Mouse (Mus musculus) liver, embryonic 14.5 days (tissue): ENCODE results near the gene Wsb1. TPM values are rescaled to one million over a fixed set of nuclear protein-coding genes. Genes with fewer than 3 reads are reported as not detected.

Experiments used
- ATAC-seq: fragments of 200-750 bp; cut with Nextera tagmentation; 2 replicates; pipeline ENCODE4 v1.8.0; 2017; ENCODE audit warnings: moderate number of reproducible peaks, mild to moderate bottlenecking, moderate library complexity; ENCODE audit not compliant: insufficient read depth
- DNase-seq, 3 experiments: peaks; one replicate each; pipeline ENCODE4 v3.0.0-alpha.2; 2012 to 2013; ENCODE audit warnings: low read depth in 3 of 3, low spot score in 3 of 3
- H3K27ac ChIP-seq: fragments of 300-500 bp; sonication (generic); 2 replicates; pipeline ENCODE4 v1.5.1; 2014; ENCODE audit warnings: moderate library complexity, mild to moderate bottlenecking, control low read depth, inconsistent platforms
- H3K27me3 ChIP-seq: fragments of 300-500 bp; sonication (generic); 2 replicates; pipeline ENCODE4 v1.6.1; 2014; ENCODE audit warnings: mild to moderate bottlenecking, low read length, moderate library complexity; ENCODE audit not compliant: control insufficient read depth, insufficient read depth
- H3K36me3 ChIP-seq: fragments of 300-500 bp; sonication (generic); replicated peaks from 2 replicates; pipeline ENCODE4 v1.6.1; 2014; ENCODE audit warnings: low read depth; ENCODE audit not compliant: control insufficient read depth, insufficient read depth
- H3K4me1 ChIP-seq, 2 experiments: fragments of 200-500 bp in 1 of 2; fragments of 300-500 bp in 1 of 2; sonication (generic) in 1 of 2; replicated peaks; 2 replicates each; pipeline ENCODE4 v1.6.1; 2012 to 2014; ENCODE audit warnings: antibody characterized with exemption in 1 of 2, inconsistent platforms in 1 of 2, low read length in 1 of 2; ENCODE audit not compliant: control insufficient read depth in 2 of 2, insufficient read depth in 2 of 2
- H3K4me2 ChIP-seq: fragments of 300-500 bp; sonication (generic); 2 replicates; pipeline ENCODE4 v1.6.1; 2014; ENCODE audit warnings: low read depth, mild to moderate bottlenecking, control low read depth, moderate library complexity
- H3K4me3 ChIP-seq, 2 experiments: fragments of 200-500 bp in 1 of 2; fragments of 300-500 bp in 1 of 2; sonication (generic) in 1 of 2; 2 replicates each; pipeline ENCODE4 v1.5.1; 2012 to 2014; ENCODE audit warnings: low read depth in 2 of 2, low read length in 2 of 2, mild to moderate bottlenecking in 2 of 2, control low read depth in 1 of 2, inconsistent platforms in 1 of 2, moderate library complexity in 1 of 2; ENCODE audit not compliant: insufficient read depth in 1 of 2
- H3K9ac ChIP-seq: fragments of 300-500 bp; sonication (generic); replicated peaks from 2 replicates; pipeline ENCODE4 v1.6.1; 2014; ENCODE audit warnings: mild to moderate bottlenecking, control low read depth, moderate library complexity
- H3K9me3 ChIP-seq: fragments of 300-500 bp; sonication (generic); 2 replicates; pipeline ENCODE4 v1.6.1; 2016; ENCODE audit warnings: low read length, mixed read lengths; ENCODE audit not compliant: control insufficient read depth
- CTCF ChIP-seq: IDR thresholded peaks from 2 replicates; pipeline ENCODE4 v1.5.1; 2016; ENCODE audit warnings: antibody characterized with exemption, low read depth, control low read depth
- EP300 ChIP-seq: IDR thresholded peaks from 2 replicates; pipeline ENCODE4 v1.6.1; 2016; ENCODE audit warnings: antibody characterized with exemption, low read depth
- WGBS: fragments of 180-500 bp; shearing (Covaris S2); extraction: QIAGEN DNeasy Blood & Tissue Kit; methylation state at CpG from one replicate; pipeline ENCODE4 v1.1.7; 2014; ENCODE audit not compliant: insufficient replicate concordance; 5-methylcytosine and 5-hydroxymethylcytosine counted together
- polyA plus RNA-seq, 2 experiments: library from polyadenylated mRNA; depleted of rRNA in 1 of 2; stranded (reverse) in 1 of 2; unstranded in 1 of 2; fragments of >200 nt; fragmentation: Nextera tagmentation in 1 of 2; extraction: Ambion mirVana in 1 of 2; gene quantifications; 2 replicates each; pipeline versions ENCODE4 v1.2.1 to v1.2.3; 2012 to 2014

Wsb1 gene
- polyA plus RNA-seq, 2 experiments, result 29.4 to 30.2 TPM

- WGBS, result 84% methylated on average over 4 of the region's 4 CpGs
- H3K4me1 ChIP-seq, result no peaks in the 10 kb centered on the region
- no peak overlapping the region for H3K9ac ChIP-seq
- no peaks in the 10 kb centered on the region; the same call in 1 of the 2 replicates for H3K27me3 ChIP-seq
- H3K27ac ChIP-seq, result no peak overlapping the region
- no peak overlapping the region for H3K4me3 ChIP-seq
- TF ChIP-seq CTCF, result no peak
- no peak for TF ChIP-seq EP300
- H3K36me3 ChIP-seq, result no peaks in the 10 kb centered on the region
- no peaks in the 10 kb centered on the region for H3K9me3 ChIP-seq
- ATAC-seq (no peak), DNase-seq (no peak)
- no peak overlapping the region for H3K4me2 ChIP-seq
Observed at GRCm38 (mm10) chr11:79208462-79208861, 46.0 kb downstream of the Wsb1 start.

- Histone ChIP-seq H3K9ac (no peak overlapping the region), H3K36me3 (no peaks in the 10 kb centered on the region), H3K9me3 (no peaks in the 10 kb centered on the region), H3K4me1 (no peaks in the 10 kb centered on the region), H3K4me2 (no peak overlapping the region), H3K27me3 (no peaks in the 10 kb centered on the region; the same call in 1 of the 2 replicates), H3K4me3 (no peak overlapping the region), H3K27ac (no peak overlapping the region)
- ATAC-seq, result no peak
- TF ChIP-seq EP300, result no peak
- no peak for TF ChIP-seq CTCF
- WGBS, result 64% methylated on average over 10 of the region's 10 CpGs
- no peak for DNase-seq
Observed at GRCm38 (mm10) chr11:79207691-79208090, 46.8 kb downstream of the Wsb1 start.

- Histone ChIP-seq H3K27me3 (no peaks in the 10 kb centered on the region; the same call in 1 of the 2 replicates), H3K4me2 (no peak overlapping the region), H3K4me1 (no peaks in the 10 kb centered on the region), H3K27ac (no peak overlapping the region), H3K9me3 (no peaks in the 10 kb centered on the region), H3K4me3 (no peak overlapping the region), H3K9ac (no peak overlapping the region), H3K36me3 (no peaks in the 10 kb centered on the region)
- TF ChIP-seq CTCF, result no peak
- TF ChIP-seq EP300, result no peak
- 50% methylated on average over 3 of the region's 3 CpGs for WGBS
- ATAC-seq, result no peak
- DNase-seq, result no peak
Observed at GRCm38 (mm10) chr11:79204444-79204843, 50.0 kb downstream of the Wsb1 start.

GRCm38 (mm10) chr11:79200502-79200901 is 54.0 kb downstream of the Wsb1 start:
- Histone ChIP-seq H3K4me1 (no peaks in the 10 kb centered on the region), H3K4me2 (no peak overlapping the region), H3K4me3 (no peak overlapping the region), H3K36me3 (no peaks in the 10 kb centered on the region), H3K9ac (no peak overlapping the region), H3K27me3 (no peaks in the 10 kb centered on the region), H3K27ac (no peak overlapping the region), H3K9me3 (no peaks in the 10 kb centered on the region)
- TF ChIP-seq CTCF (no peak), EP300 (no peak)
- ATAC-seq, result no peak
- DNase-seq, result no peak
- 53% methylated on average over 7 of the region's 7 CpGs for WGBS

GRCm38 (mm10) chr11:79198562-79198961 is 55.9 kb downstream of the Wsb1 start:
- WGBS, result 77% methylated on average over 4 of the region's 4 CpGs
- no peak overlapping the region for H3K9ac ChIP-seq
- ATAC-seq (no peak), DNase-seq (no peak)
- no peaks in the 10 kb centered on the region for H3K4me1 ChIP-seq
- no peak overlapping the region for H3K4me2 ChIP-seq
- no peaks in the 10 kb centered on the region for H3K36me3 ChIP-seq
- no peak overlapping the region for H3K27ac ChIP-seq
- H3K27me3 ChIP-seq, result no peaks in the 10 kb centered on the region
- H3K4me3 ChIP-seq, result no peak overlapping the region
- TF ChIP-seq EP300 (no peak), CTCF (no peak)
- no peaks in the 10 kb centered on the region for H3K9me3 ChIP-seq
